Mouse (Mus musculus) megakaryocyte, embryonic 14.5 days (primary cell): Measurements from ENCODE around the gene Erich6b. TPM values are rescaled to one million over a fixed set of nuclear protein-coding genes. Genes with fewer than 3 reads are reported as not detected.

Source experiments
- H3K27me3 ChIP-seq: replicated peaks from 2 replicates; pipeline ENCODE3; 2012; ENCODE audit warnings: inconsistent platforms
- H3K36me3 ChIP-seq: replicated peaks from 2 replicates; pipeline ENCODE3; 2012; ENCODE audit warnings: low read length, inconsistent platforms, mixed read lengths
- H3K4me1 ChIP-seq: 2 replicates; pipeline ENCODE4 v1.6.1; 2012; ENCODE audit warnings: inconsistent platforms
- H3K4me3 ChIP-seq: replicated peaks from 2 replicates; pipeline ENCODE3; 2012; ENCODE audit warnings: moderate library complexity, mild to moderate bottlenecking, inconsistent platforms
- H3K9me3 ChIP-seq: 2 replicates; pipeline ENCODE4 v1.6.1; 2012; ENCODE audit warnings: inconsistent platforms
- FLI1 ChIP-seq: IDR thresholded peaks from 2 replicates; pipeline ENCODE4 v1.6.1; 2012; ENCODE audit warnings: low read length, inconsistent platforms, mixed read lengths
- GATA1 ChIP-seq: IDR thresholded peaks from 3 replicates; pipeline ENCODE4 v1.6.1; 2012; ENCODE audit warnings: mixed read lengths, low read length, inconsistent platforms, borderline replicate concordance
- polyA plus RNA-seq: library from polyadenylated mRNA; stranded (reverse); fragments of >175 nt; gene quantifications from 2 replicates; pipeline ENCODE4 v1.2.3, GENCODE M21; 2012; ENCODE audit warnings: low replicate concordance; ENCODE audit not compliant: insufficient read depth

Gene Erich6b
- polyA plus RNA-seq, 1 experiment = not detected

GRCm38 (mm10) chr14:75696096-75696495 lies 54.0 kb downstream of the Erich6b start:
- TF ChIP-seq GATA1 (no peak), FLI1 (no peak)
- H3K4me1 ChIP-seq = no peaks in the 10 kb centered on the region
- peaks cover 4% of the 10 kb centered on the region for H3K9me3 ChIP-seq
- H3K27me3 ChIP-seq = peaks cover 13% of the 10 kb centered on the region
- no peak overlapping the region for H3K4me3 ChIP-seq
- peaks cover 2% of the 10 kb centered on the region for H3K36me3 ChIP-seq

- H3K27me3 ChIP-seq = peaks cover 7% of the 10 kb centered on the region
- no peak overlapping the region for H3K4me3 ChIP-seq
- TF ChIP-seq FLI1 (no peak), GATA1 (no peak)
- H3K4me1 ChIP-seq = no peaks in the 10 kb centered on the region
- peaks cover 4% of the 10 kb centered on the region for H3K9me3 ChIP-seq
- peaks cover 19% of the 10 kb centered on the region for H3K36me3 ChIP-seq
Measured at GRCm38 (mm10) chr14:75697928-75698327, 55.9 kb downstream of the Erich6b start.

- Histone ChIP-seq H3K9me3 (no peaks in the 10 kb centered on the region), H3K27me3 (no peaks in the 10 kb centered on the region), H3K4me3 (no peak overlapping the region), H3K36me3 (peaks cover 93% of the 10 kb centered on the region), H3K4me1 (no peaks in the 10 kb centered on the region)
- TF ChIP-seq FLI1 (no peak), GATA1 (no peak)
Measured at GRCm38 (mm10) chr14:75706647-75707046, 64.6 kb downstream of the Erich6b start.

GRCm38 (mm10) chr14:75707771-75708170 lies 65.7 kb downstream of the Erich6b start:
- peaks cover 94% of the 10 kb centered on the region for H3K36me3 ChIP-seq
- no peaks in the 10 kb centered on the region for H3K9me3 ChIP-seq
- H3K4me3 ChIP-seq = no peak overlapping the region
- TF ChIP-seq GATA1 (no peak), FLI1 (no peak)
- H3K27me3 ChIP-seq = no peaks in the 10 kb centered on the region
- no peaks in the 10 kb centered on the region for H3K4me1 ChIP-seq

- H3K27me3 ChIP-seq = no peaks in the 10 kb centered on the region
- no peak overlapping the region for H3K4me3 ChIP-seq
- TF ChIP-seq FLI1 = no peak
- no peak for TF ChIP-seq GATA1
- no peaks in the 10 kb centered on the region for H3K9me3 ChIP-seq
- H3K36me3 ChIP-seq = peaks cover 93% of the 10 kb centered on the region
- no peaks in the 10 kb centered on the region for H3K4me1 ChIP-seq
Measured at GRCm38 (mm10) chr14:75708986-75709385, 66.9 kb downstream of the Erich6b start.

GRCm38 (mm10) chr14:75711731-75712130 lies 69.7 kb downstream of the Erich6b start:
- Histone ChIP-seq H3K36me3 (peaks cover 98% of the 10 kb centered on the region), H3K4me1 (no peaks in the 10 kb centered on the region), H3K9me3 (no peaks in the 10 kb centered on the region), H3K4me3 (no peak overlapping the region), H3K27me3 (no peaks in the 10 kb centered on the region)
- no peak for TF ChIP-seq GATA1
- no peak for TF ChIP-seq FLI1

GRCm38 (mm10) chr14:75712687-75713086 lies 70.6 kb downstream of the Erich6b start:
- Histone ChIP-seq H3K9me3 (no peaks in the 10 kb centered on the region), H3K36me3 (peaks cover 98% of the 10 kb centered on the region), H3K4me3 (no peak overlapping the region), H3K27me3 (no peaks in the 10 kb centered on the region), H3K4me1 (no peaks in the 10 kb centered on the region)
- no peak for TF ChIP-seq GATA1
- TF ChIP-seq FLI1 = no peak

GRCm38 (mm10) chr14:75713661-75714060 lies 71.6 kb downstream of the Erich6b start:
- no peaks in the 10 kb centered on the region for H3K27me3 ChIP-seq
- TF ChIP-seq GATA1 (no peak), FLI1 (no peak)
- no peak overlapping the region for H3K4me3 ChIP-seq
- peaks cover 98% of the 10 kb centered on the region for H3K36me3 ChIP-seq
- H3K9me3 ChIP-seq = no peaks in the 10 kb centered on the region
- no peaks in the 10 kb centered on the region for H3K4me1 ChIP-seq

GRCm38 (mm10) chr14:75716410-75716809 lies 74.4 kb downstream of the Erich6b start:
- H3K36me3 ChIP-seq = peaks cover 98% of the 10 kb centered on the region

More at GRCm38 (mm10) chr14:75716410-75716809, 74.4 kb downstream of the Erich6b start:
- H3K4me3 ChIP-seq = no peak overlapping the region
- TF ChIP-seq FLI1 = no peak
- no peak for TF ChIP-seq GATA1
- H3K27me3 ChIP-seq = no peaks in the 10 kb centered on the region
- no peaks in the 10 kb centered on the region for H3K9me3 ChIP-seq
- H3K4me1 ChIP-seq = no peaks in the 10 kb centered on the region

Other genes starting within 250 kb of the Erich6b start
- gene Siah3, start 186.3 kb upstream of the Erich6b start, polyA plus RNA-seq = not detected in 2 replicates
- 0.12 TPM in 1 of 2 replicates, not detected in the other for gene Spert, start 49.1 kb upstream of the Erich6b start, polyA plus RNA-seq
- gene Cog3, start 112.3 kb downstream of the Erich6b start, polyA plus RNA-seq = 1.3 TPM in 1 of 2 replicates, not detected in the other
- gene Slc25a30, start 144.8 kb downstream of the Erich6b start, polyA plus RNA-seq = 13.6 TPM in 1 of 2 replicates, not detected in the other
- 1,815 and 2,518 TPM in 2 replicates for gene Tpt1, start 202.8 kb downstream of the Erich6b start, polyA plus RNA-seq